Mouse (Mus musculus) heart, postnatal 0 days (tissue): ENCODE results near the gene Cfap77.

Source experiments
- CTCF ChIP-seq: IDR thresholded peaks from 2 replicates; pipeline ENCODE4 v1.5.1; 2016; ENCODE audit warnings: antibody characterized with exemption, control low read depth, low read depth
- EP300 ChIP-seq: IDR thresholded peaks from 2 replicates; pipeline ENCODE4 v1.6.1; 2016; ENCODE audit warnings: antibody characterized with exemption, low read depth

GRCm38 (mm10) chr2:29054991-29055390, at the start of gene Cfap77:
- no peak for TF ChIP-seq CTCF
- no peak for TF ChIP-seq EP300
